Mouse (Mus musculus): ENCODE data around the gene Mogs.

Mogs gene

GRCm38 (mm10) chr6:83098411-83098810 is 16.9 kb upstream of the Mogs start:
- DNase-seq: peak; percentile 77 to 85

- peak; percentile 94 to 95 for DNase-seq
These were observed 14.0 kb upstream of the Mogs start, which contains the start of the genes Ccdc142 and Gm42688 for GRCm38 (mm10) chr6:83101316-83101687. Gene Ccdc142, plus strand, starts transcription at chr6:83101601. Gene Gm42688, plus strand, starts transcription at chr6:83101617.

DNA sequence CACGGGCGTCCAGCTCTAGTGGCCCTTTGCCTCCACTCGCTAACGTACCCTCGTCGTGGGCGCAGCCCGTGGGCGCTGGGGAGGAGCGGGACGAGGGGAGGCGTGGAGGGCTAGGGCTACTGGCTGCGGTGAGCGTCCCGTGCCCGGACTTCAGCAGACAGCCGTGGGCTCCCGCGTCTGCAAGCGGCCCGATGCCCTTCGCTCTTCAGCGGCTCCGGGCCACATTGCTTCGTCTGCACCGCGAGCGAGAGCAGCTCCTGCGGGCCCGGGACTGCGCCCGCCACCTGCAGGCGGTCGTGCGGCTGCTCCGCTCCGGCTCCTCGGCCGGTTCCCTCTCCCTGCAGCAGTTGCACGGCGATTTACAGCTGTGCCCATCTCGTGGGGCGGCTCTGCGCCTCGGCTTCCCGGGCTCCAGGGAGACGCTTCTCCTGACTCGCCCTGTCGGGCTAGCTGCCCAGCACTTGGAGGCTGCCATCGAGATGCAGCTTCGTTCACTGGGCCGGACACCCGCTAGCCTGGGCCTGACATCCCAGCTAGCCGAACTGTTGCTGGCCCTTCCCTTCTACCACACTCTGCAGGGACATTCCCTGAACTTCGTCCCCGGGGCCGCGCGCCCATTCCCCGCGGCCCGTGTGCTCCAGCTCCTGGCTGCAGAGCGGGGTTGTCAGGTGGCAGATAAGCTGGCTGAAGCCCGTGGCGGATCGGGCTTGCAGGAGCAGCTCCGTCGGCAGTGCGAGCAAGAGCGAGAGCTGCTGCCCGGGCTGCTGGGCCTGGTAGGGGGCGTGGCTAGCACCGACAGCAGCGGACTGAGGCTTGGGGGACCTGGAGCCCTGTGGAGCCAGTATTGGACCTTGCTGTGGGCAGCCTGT is 13.4 kb upstream of the Mogs start:
- peak in 1 of 2 experiments; percentile 64 for DNase-seq

DNA sequence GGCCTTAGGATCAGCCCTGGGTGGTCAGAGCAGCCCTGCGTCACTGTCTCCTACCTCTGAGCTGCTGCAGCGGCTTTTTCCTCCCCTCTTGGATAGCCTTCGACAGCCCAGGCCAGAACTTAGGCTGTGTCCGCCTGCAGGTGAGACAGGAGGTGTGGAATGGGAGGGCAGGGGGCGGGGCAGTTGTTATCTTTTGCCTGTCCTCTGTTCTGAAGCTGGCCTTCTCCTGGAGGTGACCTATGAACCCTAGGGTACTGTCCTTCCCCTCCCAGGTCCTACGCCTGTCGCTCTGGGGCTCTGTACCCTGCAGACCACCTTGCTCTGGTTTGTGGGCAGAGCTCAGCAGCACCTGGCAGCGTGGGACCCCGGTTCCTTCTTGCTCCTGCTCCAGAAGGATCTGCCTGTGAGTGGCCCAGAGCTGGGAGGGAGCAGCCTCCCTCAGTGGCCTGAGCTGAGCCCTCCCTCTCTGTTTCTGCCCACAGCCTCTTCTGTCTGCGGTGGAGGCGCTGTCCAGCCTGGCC is 12.1 kb upstream of the Mogs start:
- DNase-seq: no peak

GRCm38 (mm10) chr6:83104158-83104557 is 11.1 kb upstream of the Mogs start:
- DNase-seq: no peak

DNA sequence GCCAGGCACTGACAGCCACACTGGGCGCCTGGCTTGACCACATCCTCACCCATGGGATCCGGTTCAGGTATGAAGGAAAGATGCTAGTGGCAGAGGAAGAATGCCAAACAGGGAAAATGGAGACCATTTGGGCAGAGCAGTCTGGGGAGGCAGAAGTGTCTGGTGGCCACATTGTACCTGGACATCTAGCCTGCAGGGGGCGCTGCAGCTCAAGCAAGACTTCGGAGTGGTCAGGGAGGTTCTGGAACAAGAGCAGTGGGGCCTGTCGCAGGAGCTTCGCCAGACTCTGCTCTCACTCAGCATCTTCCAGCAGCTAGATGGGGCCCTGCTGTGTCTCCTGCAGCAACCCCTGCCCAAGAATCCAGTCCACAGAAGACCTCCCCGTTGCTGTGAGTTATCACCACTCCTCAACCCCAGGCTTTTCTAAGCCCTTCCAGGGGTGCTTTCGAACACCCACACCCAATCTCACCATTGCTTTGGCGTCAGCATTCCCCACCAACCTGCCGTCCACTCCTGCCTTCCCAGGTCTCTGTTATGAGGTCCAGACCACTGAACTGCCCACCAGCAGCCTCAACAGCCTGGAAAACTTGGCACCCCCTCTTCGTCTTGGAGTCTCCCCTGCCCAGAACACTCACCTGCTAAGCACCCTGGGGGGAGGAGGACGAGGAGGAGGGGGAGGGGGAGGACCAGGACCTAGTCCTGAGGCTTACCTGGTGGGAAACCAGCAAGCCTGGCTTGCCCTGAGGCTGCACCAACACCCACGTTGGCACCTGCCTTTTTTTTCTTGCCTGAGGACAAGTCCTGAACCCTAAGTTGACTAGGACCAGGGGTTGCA is 7.5 kb upstream of the Mogs start:
- DNase-seq: peak; percentile 74 to 82

GRCm38 (mm10) chr6:83108762-83109668 is 6.3 kb upstream of the Mogs start, which contains the start of gene Mrpl53:
Gene Mrpl53, plus strand, starts transcription at chr6:83109040.
- peak; percentile 79 to 84 for DNase-seq

DNA sequence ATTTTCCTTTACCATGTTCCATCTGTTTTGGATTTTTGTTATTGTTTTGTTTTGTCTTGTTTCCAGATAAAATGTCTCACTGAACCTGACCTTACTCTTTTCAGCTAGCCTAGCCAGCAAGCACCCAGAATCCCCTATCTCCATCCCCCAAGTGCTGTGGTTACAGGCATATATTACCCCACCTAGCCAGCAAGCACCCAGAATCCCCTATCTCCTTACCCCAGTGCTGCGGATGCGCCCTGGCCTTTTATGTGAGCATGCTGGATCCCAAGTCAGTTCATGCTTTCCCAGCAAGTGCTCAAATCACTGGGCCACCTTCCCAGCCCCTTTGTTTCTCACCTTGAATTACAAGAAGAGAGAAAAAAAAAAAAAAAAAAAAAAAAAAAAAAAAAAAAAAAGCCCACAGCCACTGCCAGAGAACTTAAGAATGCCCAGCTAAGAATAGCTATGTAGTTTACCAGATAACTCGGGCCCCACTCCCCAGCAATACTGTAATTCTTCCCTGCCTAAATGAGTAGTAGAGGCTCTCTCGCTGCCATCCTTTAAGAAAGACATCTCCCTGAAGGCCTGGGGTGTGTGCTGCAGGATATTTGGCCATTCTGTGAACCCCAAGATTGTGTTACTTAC is 3.7 kb upstream of the Mogs start:
- DNase-seq: no peak

DNA sequence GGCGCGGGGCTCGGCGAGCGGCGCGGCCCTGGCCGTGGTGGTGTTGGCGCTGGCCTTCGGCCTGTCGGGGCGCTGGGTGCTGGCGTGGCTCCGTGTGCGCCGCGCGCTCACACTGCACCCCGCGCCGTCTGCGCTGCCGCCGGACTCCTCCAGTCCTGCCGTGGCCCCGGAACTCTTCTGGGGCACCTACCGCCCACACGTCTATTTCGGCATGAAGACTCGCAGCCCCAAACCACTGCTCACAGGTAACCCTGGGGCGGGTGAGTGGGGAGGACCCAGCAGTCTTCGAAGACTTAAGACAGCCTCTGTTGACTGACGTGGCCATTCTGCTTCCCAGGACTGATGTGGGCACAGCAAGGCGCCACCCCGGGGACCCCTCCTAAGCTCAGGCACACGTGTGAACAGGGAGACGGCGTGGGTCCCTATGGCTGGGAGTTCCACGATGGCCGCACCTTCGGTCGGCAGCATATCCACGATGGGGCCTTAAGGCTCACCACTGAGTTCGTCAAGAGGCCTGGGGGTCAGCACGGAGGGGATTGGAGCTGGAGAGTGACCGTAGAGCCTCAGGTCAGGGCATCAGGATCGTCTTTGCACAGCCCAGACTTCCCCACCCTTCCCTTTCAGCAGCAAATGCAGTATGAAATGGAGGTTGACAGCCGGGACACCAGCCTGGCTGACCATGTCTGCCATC is 531 bp downstream of the Mogs start:
- no peak for DNase-seq

- DNase-seq: no peak
These were observed 1.3 kb downstream of the Mogs start for GRCm38 (mm10) chr6:83116373-83117164.

- DNase-seq: no peak
These were observed 1.8 kb downstream of the Mogs start for GRCm38 (mm10) chr6:83117165-83117438.

- no peak for DNase-seq
These were observed 2.3 kb downstream of the Mogs start for GRCm38 (mm10) chr6:83117616-83118015.

DNA sequence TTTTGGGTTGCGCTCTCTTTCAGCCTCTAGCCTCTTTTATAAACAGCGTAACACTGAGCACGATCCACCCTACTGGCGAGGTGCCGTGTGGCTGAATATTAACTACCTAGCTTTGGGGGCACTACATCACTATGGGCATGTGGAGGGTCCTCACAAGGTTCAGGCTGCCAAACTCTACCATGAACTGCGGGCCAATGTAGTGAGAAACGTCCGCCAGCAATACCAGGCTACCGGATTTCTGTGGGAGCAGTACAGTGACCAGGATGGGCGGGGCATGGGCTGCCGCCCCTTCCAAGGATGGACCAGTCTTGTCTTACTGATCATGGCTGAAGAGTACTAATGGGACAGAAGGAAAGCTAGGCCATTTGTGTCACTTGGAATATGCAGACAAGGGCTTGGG is 3.1 kb downstream of the Mogs start:
- no peak for DNase-seq

- no peak for DNase-seq
These were observed 3.8 kb downstream of the Mogs start for GRCm38 (mm10) chr6:83118825-83119733.

DNA sequence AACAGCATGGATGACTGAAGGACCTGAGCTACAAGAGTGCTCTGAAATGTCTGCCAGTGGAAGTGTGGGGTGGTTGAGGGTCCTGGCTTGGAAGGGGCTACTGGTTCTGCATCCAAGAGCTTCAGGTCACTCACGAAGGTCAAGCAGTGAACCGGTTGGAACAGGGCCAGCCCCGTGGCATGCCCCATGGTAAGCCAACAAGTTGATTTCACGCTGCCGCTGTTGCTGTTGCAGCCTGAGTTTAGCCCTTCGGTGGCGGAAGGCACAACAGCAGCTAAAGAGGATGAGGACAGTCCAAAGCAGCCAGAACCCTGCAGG is 4.4 kb downstream of the Mogs start:
- DNase-seq: no peak

DNA sequence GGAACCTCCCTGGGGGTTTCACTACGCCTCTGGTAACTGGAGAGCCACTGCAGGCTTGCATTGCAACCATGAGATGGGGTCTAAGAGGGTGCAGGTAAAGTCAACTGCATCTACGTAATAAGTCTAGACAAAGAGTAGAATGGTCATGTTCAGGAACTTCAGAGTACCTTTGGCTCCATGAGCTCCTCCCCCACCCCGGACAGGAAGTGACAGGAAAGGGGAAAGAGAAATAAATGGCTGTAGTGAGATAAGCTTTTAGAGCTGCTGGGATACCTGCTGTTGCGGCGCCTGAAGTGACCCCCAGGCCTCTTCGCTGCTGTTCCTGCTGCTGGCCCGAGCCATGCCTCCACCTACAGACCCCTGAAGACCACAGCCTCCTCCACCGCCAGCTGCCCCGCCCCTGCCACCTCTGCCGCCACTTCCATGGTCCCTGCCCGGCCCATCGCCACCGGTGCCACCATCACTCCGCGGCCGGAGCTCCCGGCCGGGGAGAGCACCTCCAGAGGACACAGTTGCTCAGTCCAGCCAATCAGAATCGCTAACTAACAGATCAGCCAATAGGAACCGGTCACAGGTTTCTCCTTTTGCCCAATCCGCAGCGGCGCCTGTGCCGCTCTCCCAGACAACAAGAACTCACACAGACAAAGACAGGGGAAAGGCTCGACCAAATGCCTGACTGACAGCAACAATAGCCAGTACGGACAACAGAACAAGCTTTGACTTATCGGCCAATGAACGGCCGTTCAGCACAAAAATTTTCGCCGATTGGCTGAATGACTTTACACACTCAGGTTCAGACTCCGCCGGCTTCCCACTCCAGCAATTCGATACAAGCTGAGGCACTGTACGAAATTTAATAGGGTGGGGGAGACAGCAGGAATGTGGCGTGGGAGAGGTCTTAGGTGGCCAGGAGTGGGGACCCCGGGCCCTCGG is 5.9 kb downstream of the Mogs start, which contains the start of gene Wbp1:
TSS of gene Wbp1 (minus strand) at position 630 of the 933 bp plus-strand sequence.
- DNase-seq: peak; percentile 97 to 99

DNA sequence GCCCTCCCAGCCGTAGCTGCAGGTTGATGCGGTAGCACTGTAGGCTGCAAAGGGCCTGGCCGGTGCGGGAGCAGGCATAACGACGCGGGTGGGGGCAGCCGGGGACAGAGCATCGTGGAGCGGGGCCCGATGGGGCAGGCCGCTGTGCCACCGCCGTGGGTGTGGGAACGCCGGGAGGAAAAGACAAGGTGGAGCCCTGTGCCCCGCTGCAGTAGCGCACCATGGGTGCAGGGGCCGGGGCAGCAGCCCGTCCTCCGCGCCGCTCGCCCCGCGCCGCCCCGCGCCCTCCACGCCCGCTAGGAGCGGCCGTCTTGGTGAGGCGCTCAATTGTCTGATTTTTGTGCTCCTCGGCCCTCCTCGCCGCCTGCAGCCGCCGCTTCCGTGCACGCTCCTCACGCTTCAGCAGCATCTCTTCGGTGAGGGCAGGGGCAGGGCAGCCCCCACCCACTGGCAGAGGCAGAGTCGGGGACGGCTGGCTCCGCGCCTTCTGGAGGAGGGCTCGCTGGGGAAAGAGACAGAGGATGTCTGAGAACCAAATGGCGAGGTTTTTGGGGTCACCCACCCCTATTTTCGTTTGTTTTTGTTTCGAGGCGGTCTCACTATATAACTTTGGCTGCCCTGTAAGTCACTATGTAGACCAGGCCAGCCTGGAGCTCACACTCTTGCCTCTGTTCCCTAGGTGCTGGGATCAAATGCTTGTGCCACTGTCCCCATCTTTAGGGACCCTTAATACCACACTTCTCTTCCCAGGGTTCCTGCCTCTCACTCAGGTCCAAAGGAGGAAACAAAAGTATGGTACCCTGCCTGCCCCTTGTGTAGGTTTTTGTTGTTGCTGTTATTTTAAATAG is 6.8 kb downstream of the Mogs start:
- no peak for DNase-seq
